Mouse (Mus musculus): Measurements from ENCODE around the gene Ube2dnl1. TPM values are rescaled to one million over a fixed set of nuclear protein-coding genes. Genes with fewer than 3 reads are reported as not detected.

The Ube2dnl1 gene
- polyA plus RNA-seq (2021; fragmentation: Nextera tagmentation), result not detected in 2 replicates
- long read RNA-seq, experiment 1, result 0 reads
- long read RNA-seq, experiment 2, result 0 reads

DNA sequence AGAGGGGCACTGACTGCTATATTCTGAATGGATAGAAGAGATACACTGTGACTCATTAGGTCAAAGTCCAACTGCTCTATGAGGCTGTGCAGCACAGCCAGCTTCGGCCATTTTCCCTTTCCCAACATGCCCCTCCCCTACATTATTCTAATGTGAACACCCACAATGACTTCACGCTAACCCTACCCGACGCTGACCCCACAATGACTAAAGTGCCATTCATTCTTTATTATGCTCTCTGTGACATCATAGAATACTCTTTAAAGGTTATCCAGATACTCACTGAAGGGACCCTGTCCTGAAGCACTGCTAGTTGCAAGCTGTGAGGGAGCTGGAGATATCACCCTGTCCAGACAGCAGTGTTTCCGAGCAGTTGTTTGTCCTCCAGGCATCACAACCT lies at the start of gene Ube2dnl1:
Gene Ube2dnl1 (plus strand): TSS at position 301 of the 400 bp plus-strand sequence.

DNA sequence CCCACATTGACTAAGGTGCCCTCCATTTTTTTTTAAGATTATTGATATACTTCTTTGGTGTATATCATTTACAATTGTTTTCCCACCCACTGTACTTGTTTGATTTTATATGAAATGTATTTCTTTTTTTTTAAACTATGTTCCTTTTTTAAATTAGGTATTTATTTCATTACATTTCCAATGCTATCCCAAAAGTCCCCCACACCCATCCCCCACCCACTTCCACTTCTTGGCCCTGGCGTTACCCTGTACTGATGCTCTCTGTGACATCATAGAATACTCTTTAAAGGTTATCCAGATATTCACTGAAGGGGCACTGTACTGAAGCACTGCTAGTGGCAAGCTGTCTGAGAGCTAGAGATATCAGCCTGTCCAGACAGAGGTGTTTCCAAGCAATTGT lies 2.5 kb downstream of the Ube2dnl1 start, which contains the start of gene Ube2dnl2:
Gene Ube2dnl2 (plus strand): TSS at position 301 of the 400 bp plus-strand sequence.

Other genes with a start within 250 kb of the Ube2dnl1 start
- not detected in 2 replicates for gene Ube2dnl2, start 2.6 kb downstream of the Ube2dnl1 start, polyA plus RNA-seq (2021; fragmentation: Nextera tagmentation)

All from layer of hippocampus, adult 6 months (tissue).